Mouse (Mus musculus): Measurements from ENCODE around the gene Guk1. TPM values are rescaled to one million over a fixed set of nuclear protein-coding genes. Genes with fewer than 3 reads are reported as not detected.

Guk1 gene
- polyA plus RNA-seq, 1 experiment from 2014 or later: 54.2 TPM

DNA sequence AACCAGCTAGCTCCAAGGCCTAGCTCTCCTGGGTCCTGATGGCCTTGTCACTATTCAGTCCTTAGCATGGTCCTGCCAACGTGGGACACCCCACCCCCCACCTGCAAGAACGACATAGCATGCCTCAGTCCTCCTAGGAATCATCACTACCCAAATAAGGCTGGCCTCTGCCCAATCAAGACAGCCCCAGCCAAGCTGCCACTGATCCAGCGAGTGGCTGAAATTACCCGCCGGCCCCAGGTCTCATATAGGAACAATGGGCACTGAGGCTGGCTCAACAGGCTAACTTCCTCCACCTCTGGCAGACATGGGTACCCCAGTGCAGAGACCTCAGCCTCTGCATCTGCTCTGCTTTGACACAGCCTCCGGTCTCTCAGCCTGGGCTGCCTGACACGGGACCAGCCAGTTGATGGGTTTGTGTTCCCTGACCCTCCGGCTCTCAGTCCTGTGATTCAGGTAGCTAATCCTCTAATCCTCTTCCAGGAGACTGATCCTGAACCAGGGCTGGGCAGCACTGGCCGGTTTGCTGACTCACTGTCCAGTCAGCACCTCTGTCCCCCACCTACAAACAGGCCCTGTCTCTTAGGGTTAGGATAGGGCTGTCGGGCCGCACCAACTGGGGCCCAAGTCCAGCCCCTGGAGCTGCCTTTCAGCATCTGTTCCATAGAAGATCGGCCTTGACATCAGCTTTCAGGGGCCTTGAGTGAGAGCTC, 54.9 kb downstream of the Guk1 start:
- 61% methylated on average over 12 of the region's 12 CpGs for WGBS (ENCODE audit: insufficient replicate concordance)
- H3K4me3 ChIP-seq (replicated peaks): no peak overlapping the region
- H3K9ac ChIP-seq: no peak overlapping the region
- H3K4me1 ChIP-seq (replicated peaks): peaks cover 10% of the 10 kb centered on the region; the same call in 1 of the 2 replicates
- H3K36me3 ChIP-seq (replicated peaks): no peaks in the 10 kb centered on the region
- no peak overlapping the region for H3K4me2 ChIP-seq
- H3K27me3 ChIP-seq: peaks cover 80% of the 10 kb centered on the region
- ATAC-seq (ENCODE audit: insufficient read depth): no peak
- no peak overlapping the region for H3K27ac ChIP-seq (replicated peaks)
- H3K9me3 ChIP-seq (replicated peaks): no peaks in the 10 kb centered on the region

DNA sequence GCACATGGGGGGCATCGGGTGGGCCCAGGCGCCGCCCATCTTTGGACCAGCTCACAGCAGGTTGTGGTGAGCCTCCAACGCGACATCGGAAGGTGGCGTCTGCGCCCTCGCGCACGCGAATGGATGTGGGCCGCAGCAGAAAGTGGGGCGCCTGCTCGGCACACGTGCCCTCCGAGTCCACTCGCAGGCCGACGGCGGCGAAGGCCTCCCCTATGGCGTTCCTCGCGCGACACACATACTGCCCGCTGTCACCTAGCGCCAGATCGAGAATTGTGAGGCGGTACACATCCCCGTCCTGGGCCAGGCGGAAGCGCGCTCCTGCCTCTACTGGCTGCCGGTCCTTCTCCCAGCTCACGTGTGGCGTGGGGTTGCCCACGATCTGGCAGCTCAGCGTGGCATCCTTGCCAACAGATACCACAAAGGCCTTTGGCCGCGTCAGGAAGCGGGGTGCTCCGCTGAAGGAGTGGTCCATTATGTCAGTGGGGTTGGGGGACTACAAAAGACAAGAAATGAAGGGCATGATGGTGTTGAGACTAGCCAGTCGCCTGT, 56.0 kb downstream of the Guk1 start, which contains the start of gene Obscn:
Obscn (minus strand) TSS at position 499 of the 549 bp plus-strand sequence.
- no peak within 1 kb of the TSS for H3K9ac ChIP-seq
- H3K4me3 ChIP-seq (replicated peaks): no peak within 1 kb of the TSS
- no peak for ATAC-seq (ENCODE audit: insufficient read depth)
- H3K27ac ChIP-seq (replicated peaks): no peak within 1 kb of the TSS
- no peaks in the 10 kb centered on the region for H3K36me3 ChIP-seq (replicated peaks)
- peaks cover 86% of the 10 kb centered on the region for H3K27me3 ChIP-seq
- no peaks in the 10 kb centered on the region for H3K9me3 ChIP-seq (replicated peaks)
- 19% methylated on average over 44 of the region's 44 CpGs for WGBS (ENCODE audit: insufficient replicate concordance)
- 0 out of 2 replicates have a peak, but pooled peaks cover 4% of the 10 kb centered on the region for H3K4me1 ChIP-seq (replicated peaks)
- no peak within 1 kb of the TSS for H3K4me2 ChIP-seq

DNA sequence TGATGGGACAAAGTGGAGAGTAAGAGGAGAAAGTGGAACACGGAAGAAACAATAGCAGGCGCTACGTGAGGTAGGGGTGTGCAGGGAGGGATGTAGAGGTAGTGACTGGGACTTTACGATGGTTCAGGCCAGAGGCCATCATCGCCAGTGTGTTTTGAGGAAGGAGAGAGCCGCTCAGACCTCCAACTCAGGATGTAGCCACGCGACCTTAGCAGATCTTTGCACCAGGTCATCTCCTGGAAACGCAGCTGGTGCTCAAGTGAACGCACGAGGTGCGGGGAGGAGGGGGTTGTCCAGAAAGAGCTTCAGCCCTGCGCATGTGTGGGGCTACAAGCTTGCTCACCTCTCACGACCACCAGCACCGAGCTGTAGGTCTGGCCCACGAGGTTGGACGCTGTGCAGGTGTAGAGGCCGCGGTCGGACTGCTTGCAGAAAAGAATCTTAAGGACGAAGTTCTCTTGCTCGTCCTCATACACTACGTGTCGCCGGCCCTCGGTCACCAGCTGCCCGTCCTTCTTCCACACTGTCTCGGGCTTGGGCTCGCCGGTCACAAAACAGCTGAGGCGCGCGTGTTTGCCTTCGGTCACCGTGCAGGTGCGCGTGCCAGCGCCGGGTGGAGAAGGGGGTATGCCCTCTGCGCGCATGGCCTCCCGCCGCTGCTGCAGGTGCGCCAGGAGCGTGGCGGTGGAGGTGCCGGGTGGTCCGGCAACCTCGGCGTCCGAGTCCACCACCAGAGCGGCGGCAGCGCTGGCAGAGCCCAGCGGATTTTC, 56.8 kb downstream of the Guk1 start:
- Histone ChIP-seq H3K9me3 (replicated peaks) (no peaks in the 10 kb centered on the region), H3K4me1 (replicated peaks) (0 out of 2 replicates have a peak, but pooled peaks cover 4% of the 10 kb centered on the region), H3K36me3 (replicated peaks) (no peaks in the 10 kb centered on the region), H3K27me3 (peaks cover 89% of the 10 kb centered on the region), H3K9ac (no peak overlapping the region), H3K4me3 (replicated peaks) (no peak overlapping the region), H3K4me2 (no peak overlapping the region), H3K27ac (replicated peaks) (no peak overlapping the region)
- no peak for ATAC-seq (ENCODE audit: insufficient read depth)
- 8% methylated on average over 55 of the region's 55 CpGs for WGBS (ENCODE audit: insufficient replicate concordance)

DNA sequence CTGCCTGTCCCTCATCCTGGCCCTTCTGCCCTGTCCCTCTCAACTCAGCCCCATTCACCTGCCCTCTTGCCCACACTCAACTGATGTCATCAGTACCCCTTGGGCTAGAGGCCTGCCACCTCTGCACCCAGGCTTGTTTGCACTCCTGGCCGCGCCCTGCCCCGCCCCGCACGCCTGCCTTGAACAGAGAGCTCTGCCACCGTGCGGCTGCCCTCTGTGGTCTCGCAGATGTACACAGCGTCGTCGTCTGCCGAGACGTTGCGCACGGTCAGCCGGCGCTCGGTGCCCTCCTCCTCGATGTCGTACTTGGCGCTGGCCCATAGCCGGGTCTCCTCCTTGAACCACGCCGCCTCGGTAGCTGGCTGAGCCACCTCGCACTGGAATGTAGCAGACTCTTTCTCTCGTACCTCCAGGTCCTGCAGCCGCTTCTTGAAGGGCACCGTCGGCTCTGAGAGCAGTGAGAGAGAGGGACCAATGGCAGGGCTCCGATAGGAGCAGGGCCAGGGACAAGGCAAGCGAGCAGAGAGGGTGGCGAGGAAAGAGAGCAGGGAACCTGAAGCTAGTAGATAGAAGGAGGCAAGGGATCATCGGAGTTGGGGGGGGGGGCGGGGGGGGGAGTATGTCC, 57.5 kb downstream of the Guk1 start:
- Histone ChIP-seq H3K36me3 (replicated peaks) (no peaks in the 10 kb centered on the region), H3K9me3 (replicated peaks) (no peaks in the 10 kb centered on the region), H3K9ac (no peak overlapping the region), H3K4me2 (no peak overlapping the region), H3K4me1 (replicated peaks) (0 out of 2 replicates have a peak, but pooled peaks cover 4% of the 10 kb centered on the region), H3K27me3 (peaks cover 90% of the 10 kb centered on the region), H3K27ac (replicated peaks) (no peak overlapping the region), H3K4me3 (replicated peaks) (no peak overlapping the region)
- WGBS (ENCODE audit: insufficient replicate concordance): 6% methylated on average over 34 of the region's 35 CpGs
- ATAC-seq (ENCODE audit: insufficient read depth): no peak

Other genes with a start within 250 kb of the Guk1 start
- gene Hist3h2ba, start 243.3 kb downstream of the Guk1 start, polyA plus RNA-seq (2015; fragmentation: Nextera tagmentation; extraction: Ambion mirVana): 9.2 and 9.6 TPM in 2 replicates
- gene Hist3h2a, start 237.5 kb downstream of the Guk1 start, polyA plus RNA-seq (2015; fragmentation: Nextera tagmentation; extraction: Ambion mirVana): 16.1 and 16.4 TPM in 2 replicates
- gene Trim17, start 237.5 kb downstream of the Guk1 start, polyA plus RNA-seq (2015; fragmentation: Nextera tagmentation; extraction: Ambion mirVana): 0.06 and 0.14 TPM in 2 replicates
- 8.6 and 9.1 TPM in 2 replicates for gene Trim11, start 214.1 kb downstream of the Guk1 start, polyA plus RNA-seq (2015; fragmentation: Nextera tagmentation; extraction: Ambion mirVana)
- gene Obscn, start 55.8 kb downstream of the Guk1 start, polyA plus RNA-seq (2015; fragmentation: Nextera tagmentation; extraction: Ambion mirVana): 0.28 and 0.30 TPM in 2 replicates
- gene Iba57, start 28.5 kb downstream of the Guk1 start, polyA plus RNA-seq (2015; fragmentation: Nextera tagmentation; extraction: Ambion mirVana): 12.1 and 14.5 TPM in 2 replicates
- 0.10 and 0.17 TPM in 2 replicates for gene Gjc2, start 9.0 kb downstream of the Guk1 start, polyA plus RNA-seq (2015; fragmentation: Nextera tagmentation; extraction: Ambion mirVana)
- gene Mrpl55, start 10.3 kb upstream of the Guk1 start, polyA plus RNA-seq (2015; fragmentation: Nextera tagmentation; extraction: Ambion mirVana): 50.5 and 51.0 TPM in 2 replicates
- 15.4 and 15.9 TPM in 2 replicates for gene 2310033P09Rik, start 16.1 kb upstream of the Guk1 start, polyA plus RNA-seq (2015; fragmentation: Nextera tagmentation; extraction: Ambion mirVana)
- 255 and 269 TPM in 2 replicates for gene Arf1, start 36.1 kb upstream of the Guk1 start, polyA plus RNA-seq (2015; fragmentation: Nextera tagmentation; extraction: Ambion mirVana)
- gene Wnt3a, start 98.5 kb upstream of the Guk1 start, polyA plus RNA-seq (2015; fragmentation: Nextera tagmentation; extraction: Ambion mirVana): 0.03 TPM in 1 of 2 replicates, not detected in the other
- gene Wnt9a, start 114.7 kb upstream of the Guk1 start, polyA plus RNA-seq (2015; fragmentation: Nextera tagmentation; extraction: Ambion mirVana): 0.20 and 0.33 TPM in 2 replicates
- not detected in 2 replicates for gene Prss38, start 183.4 kb upstream of the Guk1 start, polyA plus RNA-seq (2015; fragmentation: Nextera tagmentation; extraction: Ambion mirVana)